Mouse (Mus musculus): ENCODE results near the gene Fam204a.

DNA sequence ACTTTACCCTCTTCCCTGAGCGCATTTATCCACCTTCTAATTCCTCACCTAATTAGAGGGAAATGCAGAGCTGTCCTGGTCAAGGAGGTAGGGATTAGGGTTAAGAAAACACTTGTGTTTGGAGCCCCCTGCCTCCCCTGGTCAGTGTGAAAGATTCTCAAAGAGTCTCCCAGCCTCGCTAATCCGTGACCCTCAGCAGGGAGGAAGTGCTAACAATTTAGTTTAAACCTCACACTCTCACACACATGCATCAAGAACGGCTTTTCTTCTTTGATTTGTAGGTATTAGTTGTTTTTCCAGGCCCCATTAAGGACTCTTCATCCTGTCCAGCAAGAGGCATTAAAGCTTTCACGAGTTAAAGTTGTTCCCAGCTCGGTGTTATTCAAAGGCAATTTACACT is 66.7 kb downstream of the Fam204a start:
- no peak for TF ChIP-seq CTCF (conservative IDR thresholded peaks at IDR 0.05; ENCODE audit: low read length)
- no peak for TF ChIP-seq NANOG (IDR thresholded peaks at IDR 0.05; ENCODE audit: borderline replicate concordance, low read length)
- TF ChIP-seq POU5F1 (IDR thresholded peaks at IDR 0.05; ENCODE audit: borderline replicate concordance, low read length), result no peak
